Mouse (Mus musculus): ENCODE measurements around the gene Sgcd.

GRCm38 (mm10) chr11:47445683-47446082 is 543.1 kb downstream of the Sgcd start:
- TF ChIP-seq CTCF (IDR thresholded peaks at IDR 0.05; ENCODE audit: low read depth): no peak
- TF ChIP-seq EP300 (IDR thresholded peaks at IDR 0.05; ENCODE audit: low read depth): no peak

All from heart, postnatal 0 days (tissue).